Mouse (Mus musculus): ENCODE measurements around the gene Tmem52b. TPM values are rescaled to one million over a fixed set of nuclear protein-coding genes. Genes with fewer than 3 reads are reported as not detected.

Gene Tmem52b
- polyA plus RNA-seq, 2 experiments = not detected

DNA sequence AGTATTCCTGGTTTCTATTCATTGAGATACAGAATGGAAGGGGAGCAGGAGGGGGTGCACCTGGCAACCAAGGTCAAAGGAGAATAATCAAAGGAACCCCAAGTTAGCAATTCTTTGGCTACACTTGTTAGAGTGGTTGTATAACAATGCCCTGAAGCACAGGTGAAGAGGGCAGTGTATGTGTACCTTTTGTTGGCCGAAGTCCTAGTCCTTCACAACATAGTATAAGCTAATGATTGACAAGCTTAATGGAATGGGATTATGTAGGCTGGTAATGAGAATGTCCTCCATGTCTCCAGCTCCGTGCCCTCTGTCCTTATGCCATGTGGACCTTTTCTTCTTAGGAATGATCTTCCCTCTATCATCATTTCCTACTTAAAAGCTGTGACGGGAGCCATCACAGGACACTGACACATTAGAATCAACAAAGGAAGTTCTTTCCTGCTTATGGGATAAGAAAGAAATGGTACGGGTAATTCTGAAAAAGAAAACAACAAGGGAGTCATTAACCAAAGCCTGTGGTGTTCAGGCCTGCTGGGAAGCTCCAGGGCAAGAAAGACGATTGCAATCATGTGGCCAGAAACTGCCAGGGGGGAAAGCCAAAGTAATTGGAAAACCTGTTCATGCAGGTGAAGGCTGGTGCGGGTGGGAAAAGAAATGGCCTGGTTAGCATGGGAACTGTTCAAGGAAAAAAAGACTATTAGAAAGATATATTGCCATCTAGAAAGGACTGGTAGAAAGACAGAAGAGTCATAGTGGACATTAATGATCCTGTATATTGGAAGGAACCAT, 2.0 kb upstream of the Tmem52b start:
- no peak for TF ChIP-seq CTCF (IDR thresholded peaks at IDR 0.05; ENCODE audit: low read depth)
- no peak for TF ChIP-seq EP300 (IDR thresholded peaks at IDR 0.05; ENCODE audit: low read depth)
- 61% methylated on average over 6 of the region's 6 CpGs for WGBS (ENCODE audit: insufficient replicate concordance)
- no peak for ATAC-seq (ENCODE audit: insufficient read depth)

DNA sequence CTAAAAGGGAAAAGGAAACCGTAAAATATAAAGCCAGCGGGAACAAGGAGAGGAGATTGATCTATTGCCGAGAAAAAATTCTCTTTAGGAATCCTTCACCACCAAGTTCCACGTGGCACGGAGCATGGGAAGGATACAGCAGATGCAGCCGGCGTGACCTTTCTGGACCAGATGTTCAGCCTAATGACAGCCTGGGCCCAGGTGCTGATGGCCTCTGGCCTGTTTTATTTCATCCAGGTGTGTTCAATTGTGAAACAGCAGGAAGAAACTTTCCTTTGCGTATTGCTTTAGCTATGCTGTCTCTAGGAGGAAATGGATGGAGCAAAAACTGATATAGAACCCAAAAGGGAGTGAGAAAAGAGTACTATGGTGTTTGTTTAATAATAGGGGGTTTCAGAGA, 513 bp downstream of the Tmem52b start:
- Histone ChIP-seq H3K36me3 (replicated peaks; ENCODE audit: control insufficient read depth, insufficient read depth, low read depth) (no peaks in the 10 kb centered on the region), H3K9ac (replicated peaks) (no peak overlapping the region), H3K4me2 (ENCODE audit: low read depth) (no peak overlapping the region), H3K4me1 (replicated peaks; ENCODE audit: control insufficient read depth in 2 of 2, insufficient read depth in 2 of 2, low read length in 1 of 2) (no peaks in the 10 kb centered on the region; a peak in 1 of 4 replicates), H3K27me3 (ENCODE audit: control insufficient read depth, insufficient read depth, low read length) (no peaks in the 10 kb centered on the region), H3K9me3 (ENCODE audit: control insufficient read depth, low read length) (no peaks in the 10 kb centered on the region), H3K27ac (no peak overlapping the region), H3K4me3 (ENCODE audit: insufficient read depth in 1 of 2, low read depth in 2 of 2, low read length in 2 of 2) (no peak overlapping the region)
- TF ChIP-seq CTCF (IDR thresholded peaks at IDR 0.05; ENCODE audit: low read depth) (no peak), EP300 (IDR thresholded peaks at IDR 0.05; ENCODE audit: low read depth) (no peak)
- DNase-seq (ENCODE audit: low read depth in 3 of 3, low spot score in 3 of 3) (no peak), ATAC-seq (ENCODE audit: insufficient read depth) (no peak)
- WGBS (ENCODE audit: insufficient replicate concordance) = 43% methylated on average over 8 of the region's 8 CpGs

More for the DNA sequence above, 2.0 kb upstream of the Tmem52b start:
- Histone ChIP-seq H3K4me3 (ENCODE audit: insufficient read depth in 1 of 2, low read depth in 2 of 2, low read length in 2 of 2) (no peak overlapping the region), H3K9me3 (ENCODE audit: control insufficient read depth, low read length) (no peaks in the 10 kb centered on the region), H3K9ac (replicated peaks) (no peak overlapping the region), H3K36me3 (replicated peaks; ENCODE audit: control insufficient read depth, insufficient read depth, low read depth) (no peaks in the 10 kb centered on the region), H3K27me3 (ENCODE audit: control insufficient read depth, insufficient read depth, low read length) (no peaks in the 10 kb centered on the region), H3K4me1 (replicated peaks; ENCODE audit: control insufficient read depth in 2 of 2, insufficient read depth in 2 of 2, low read length in 1 of 2) (no peaks in the 10 kb centered on the region; a peak in 1 of 4 replicates), H3K27ac (no peak overlapping the region), H3K4me2 (ENCODE audit: low read depth) (no peak overlapping the region)
- DNase-seq (ENCODE audit: low read depth in 3 of 3, low spot score in 3 of 3) = no peak

DNA sequence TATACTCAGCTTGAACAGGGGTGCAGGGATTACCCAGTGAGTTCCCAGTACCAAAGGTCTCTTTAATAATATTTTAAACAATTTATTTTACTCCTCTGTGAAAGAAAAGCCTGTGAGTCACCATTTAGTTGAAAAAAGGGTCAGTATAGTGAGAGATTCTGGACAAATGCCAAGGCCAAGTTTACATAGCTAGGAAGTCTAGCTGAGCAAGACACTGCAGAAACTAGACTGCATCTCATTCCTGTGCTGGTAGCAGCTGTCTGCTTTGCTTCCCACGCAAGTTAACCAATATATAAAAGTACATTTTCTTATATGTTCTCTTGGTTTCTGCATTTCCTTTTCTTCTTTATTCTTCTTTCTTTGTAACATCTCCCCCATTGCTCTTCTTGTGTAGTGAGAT, 1.1 kb downstream of the Tmem52b start:
- WGBS (ENCODE audit: insufficient replicate concordance) = 47% methylated on average over 1 of the region's 1 CpGs
- Histone ChIP-seq H3K9ac (replicated peaks) (no peak overlapping the region), H3K27me3 (ENCODE audit: control insufficient read depth, insufficient read depth, low read length) (no peaks in the 10 kb centered on the region), H3K36me3 (replicated peaks; ENCODE audit: control insufficient read depth, insufficient read depth, low read depth) (no peaks in the 10 kb centered on the region), H3K9me3 (ENCODE audit: control insufficient read depth, low read length) (no peaks in the 10 kb centered on the region), H3K4me1 (replicated peaks; ENCODE audit: control insufficient read depth in 2 of 2, insufficient read depth in 2 of 2, low read length in 1 of 2) (no peaks in the 10 kb centered on the region; a peak in 1 of 4 replicates), H3K4me2 (ENCODE audit: low read depth) (no peak overlapping the region), H3K4me3 (ENCODE audit: insufficient read depth in 1 of 2, low read depth in 2 of 2, low read length in 2 of 2) (no peak overlapping the region), H3K27ac (no peak overlapping the region)
- DNase-seq (ENCODE audit: low read depth in 3 of 3, low spot score in 3 of 3) (no peak), ATAC-seq (ENCODE audit: insufficient read depth) (no peak)
- TF ChIP-seq EP300 (IDR thresholded peaks at IDR 0.05; ENCODE audit: low read depth) (no peak), CTCF (IDR thresholded peaks at IDR 0.05; ENCODE audit: low read depth) (no peak)

DNA sequence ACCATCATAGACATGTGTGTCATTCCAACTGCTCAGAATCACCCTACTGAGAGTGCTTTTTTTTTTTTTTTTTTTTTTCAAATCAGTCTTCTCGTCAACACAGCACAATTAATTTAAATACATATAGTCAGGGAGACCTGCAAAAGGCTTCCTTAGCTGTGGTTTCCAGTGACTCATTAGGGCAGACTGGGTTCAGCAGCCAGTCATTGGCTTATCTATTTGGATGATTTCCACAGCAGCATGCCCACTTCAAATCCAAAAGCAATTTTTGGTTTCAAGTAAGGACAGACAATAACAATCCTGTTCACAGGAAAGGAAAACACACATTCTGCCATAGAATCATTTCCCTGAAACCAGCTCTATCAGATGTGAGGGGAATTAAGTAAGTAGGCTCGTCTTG, 2.0 kb downstream of the Tmem52b start:
- no peak overlapping the region for H3K4me3 ChIP-seq (ENCODE audit: insufficient read depth in 1 of 2, low read depth in 2 of 2, low read length in 2 of 2)
- ATAC-seq (ENCODE audit: insufficient read depth) (no peak), DNase-seq (ENCODE audit: low read depth in 3 of 3, low spot score in 3 of 3) (no peak)
- H3K27me3 ChIP-seq (ENCODE audit: control insufficient read depth, insufficient read depth, low read length) = no peaks in the 10 kb centered on the region
- H3K4me2 ChIP-seq (ENCODE audit: low read depth) = no peak overlapping the region
- no peak overlapping the region for H3K27ac ChIP-seq
- H3K36me3 ChIP-seq (replicated peaks; ENCODE audit: control insufficient read depth, insufficient read depth, low read depth) = no peaks in the 10 kb centered on the region
- no peaks in the 10 kb centered on the region for H3K9me3 ChIP-seq (ENCODE audit: control insufficient read depth, low read length)
- no peaks in the 10 kb centered on the region; a peak in 1 of 4 replicates for H3K4me1 ChIP-seq (replicated peaks; ENCODE audit: control insufficient read depth in 2 of 2, insufficient read depth in 2 of 2, low read length in 1 of 2)
- whole genome bisulfite sequencing (ENCODE audit: insufficient replicate concordance) = 35% methylated on average over 2 of the region's 2 CpGs
- H3K9ac ChIP-seq (replicated peaks) = no peak overlapping the region
- TF ChIP-seq CTCF (IDR thresholded peaks at IDR 0.05; ENCODE audit: low read depth) (no peak), EP300 (IDR thresholded peaks at IDR 0.05; ENCODE audit: low read depth) (no peak)

DNA sequence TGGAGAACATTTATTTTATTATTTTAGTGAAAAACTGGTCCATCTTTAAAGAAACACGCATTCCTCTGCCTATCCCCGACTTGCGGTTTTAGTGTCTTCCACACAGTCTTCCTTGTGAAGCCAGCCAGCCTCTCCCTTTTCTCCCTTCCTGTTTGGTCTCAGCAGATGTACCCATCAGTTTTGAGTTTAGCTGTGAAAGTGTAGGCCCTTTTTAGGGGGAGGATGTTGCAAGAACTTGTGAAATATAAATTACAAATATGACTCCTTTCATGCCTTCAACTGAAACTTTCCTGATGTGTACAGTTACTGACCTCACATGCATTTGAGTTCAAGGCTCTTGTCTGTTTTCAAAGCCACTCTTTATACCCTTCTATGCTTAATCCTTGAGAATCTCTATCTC, 2.7 kb downstream of the Tmem52b start:
- H3K9me3 ChIP-seq (ENCODE audit: control insufficient read depth, low read length) = no peaks in the 10 kb centered on the region
- TF ChIP-seq CTCF (IDR thresholded peaks at IDR 0.05; ENCODE audit: low read depth) = no peak
- no peak for TF ChIP-seq EP300 (IDR thresholded peaks at IDR 0.05; ENCODE audit: low read depth)
- no peaks in the 10 kb centered on the region; a peak in 1 of 4 replicates for H3K4me1 ChIP-seq (replicated peaks; ENCODE audit: control insufficient read depth in 2 of 2, insufficient read depth in 2 of 2, low read length in 1 of 2)
- no peak overlapping the region for H3K4me2 ChIP-seq (ENCODE audit: low read depth)
- DNase-seq (ENCODE audit: low read depth in 3 of 3, low spot score in 3 of 3) (no peak), ATAC-seq (ENCODE audit: insufficient read depth) (no peak)
- H3K36me3 ChIP-seq (replicated peaks; ENCODE audit: control insufficient read depth, insufficient read depth, low read depth) = no peaks in the 10 kb centered on the region
- H3K27ac ChIP-seq = no peak overlapping the region
- no peak overlapping the region for H3K9ac ChIP-seq (replicated peaks)
- no peak overlapping the region for H3K4me3 ChIP-seq (ENCODE audit: insufficient read depth in 1 of 2, low read depth in 2 of 2, low read length in 2 of 2)
- 69% methylated on average over 3 of the region's 3 CpGs for WGBS (ENCODE audit: insufficient replicate concordance)
- H3K27me3 ChIP-seq (ENCODE audit: control insufficient read depth, insufficient read depth, low read length) = no peaks in the 10 kb centered on the region

Measured in liver, embryonic 14.5 days (tissue).